Mouse (Mus musculus) 416B (cell line): ENCODE measurements around the gene Kctd13.

ENCODE experiments used
- DNase-seq: peaks from one replicate; pipeline ENCODE4 v3.0.0; 2011; ENCODE audit warnings: low read depth

The Kctd13 gene

DNA sequence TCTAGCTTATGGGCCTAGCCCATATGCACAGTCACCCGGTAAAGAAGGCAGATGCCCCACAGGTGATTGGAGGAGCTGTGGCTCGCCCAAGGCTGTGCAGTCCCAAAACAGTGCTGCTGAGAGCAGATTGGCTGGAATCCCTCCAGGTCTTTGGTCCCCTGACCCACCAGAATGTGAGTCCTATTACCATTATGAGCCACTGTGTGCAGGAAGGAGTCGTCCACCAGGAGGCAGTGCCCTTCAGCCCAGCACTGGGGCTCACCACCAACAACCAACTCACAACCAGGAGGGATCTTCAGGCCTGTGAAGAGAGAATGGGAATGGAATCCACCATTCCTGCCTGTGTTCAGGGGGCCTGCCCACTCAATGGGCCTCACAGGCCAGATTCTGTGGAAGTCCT, 17.9 kb downstream of the Kctd13 start:
- DNase-seq, result peak; percentile 54

DNA sequence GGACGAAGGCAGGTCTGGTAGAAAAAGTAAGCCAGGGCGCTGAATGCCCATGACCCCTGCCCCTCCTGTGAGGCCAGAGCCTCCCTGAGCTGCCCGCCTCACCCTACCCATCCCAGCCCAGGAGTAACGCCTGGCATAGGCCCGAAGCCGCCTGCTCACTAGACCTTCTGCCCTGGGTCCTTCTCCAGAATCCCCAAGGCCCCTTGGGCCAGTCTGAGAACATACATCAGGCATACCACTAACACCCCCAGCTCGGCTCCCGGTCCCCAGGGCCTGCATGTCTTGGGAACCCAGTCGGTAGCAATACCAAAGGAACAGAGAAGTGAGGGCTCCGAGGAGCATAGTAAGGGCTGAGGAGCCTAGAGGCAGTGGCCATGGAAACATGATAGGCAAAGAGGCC, 19.9 kb downstream of the Kctd13 start:
- no peak for DNase-seq

DNA sequence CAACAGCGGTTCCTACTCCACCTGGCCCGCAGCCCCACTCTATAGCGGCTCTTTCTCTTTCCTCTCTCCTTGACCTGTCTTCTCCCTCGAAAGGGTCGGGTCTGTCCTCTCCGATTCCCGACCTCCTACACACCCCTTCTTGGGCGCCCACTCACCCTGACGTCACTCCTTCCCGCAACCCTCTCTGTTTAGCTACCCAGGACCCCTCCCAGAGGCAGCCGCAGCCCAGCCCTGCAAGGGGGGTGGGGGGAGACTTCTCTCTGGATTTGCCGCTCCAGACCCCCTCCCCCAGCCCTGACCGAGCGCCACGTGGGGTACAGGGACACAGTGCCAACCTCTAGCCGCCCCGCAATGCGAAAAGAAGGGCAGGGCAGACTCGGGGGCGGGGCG, 20.7 kb downstream of the Kctd13 start, which contains the start of gene Asphd1:
Gene Asphd1 (minus strand): TSS at position 180 of the 390 bp plus-strand sequence.
- no peak for DNase-seq

DNA sequence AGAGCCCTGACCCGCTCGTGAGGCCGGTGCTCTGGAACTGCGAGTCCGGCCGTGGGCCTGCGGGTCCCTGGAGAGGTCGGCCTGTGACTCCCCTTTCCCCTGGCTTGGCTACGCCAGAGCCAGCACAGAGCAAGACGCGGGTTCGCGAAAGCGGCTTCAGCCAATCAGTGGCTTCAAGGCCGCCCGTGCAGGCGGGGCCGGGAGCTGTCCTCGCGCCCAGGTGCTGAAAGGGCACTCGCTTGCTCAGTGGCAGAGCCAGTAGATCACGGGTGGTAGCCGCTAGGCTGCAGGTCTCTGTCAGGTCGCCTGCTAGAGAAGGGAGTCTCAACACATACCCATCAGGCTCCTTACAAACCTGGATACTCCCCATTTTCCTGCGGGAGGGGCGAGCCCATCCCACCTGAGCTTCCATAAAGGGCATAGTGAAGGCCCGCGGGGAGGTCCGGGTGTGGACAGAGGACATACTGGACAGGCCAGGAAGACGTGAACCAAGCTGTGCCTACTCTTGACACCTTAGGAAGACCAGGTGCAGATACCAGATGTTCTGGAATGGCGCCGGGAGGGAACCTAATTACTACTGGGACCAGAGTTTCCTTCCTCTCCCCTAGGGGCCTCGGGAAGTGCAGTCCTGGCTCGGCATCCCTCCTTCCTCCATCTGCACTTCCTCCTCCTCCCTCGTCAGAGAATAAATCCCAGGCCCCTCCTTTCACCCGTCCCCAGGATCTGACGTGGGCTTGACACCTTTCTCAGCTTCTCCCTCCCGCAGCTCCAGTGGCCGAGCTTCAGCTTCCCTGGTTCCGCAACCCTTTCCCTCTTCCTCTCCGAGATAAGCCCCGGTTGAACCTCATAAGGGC, 21.3 kb downstream of the Kctd13 start, which contains the start of gene Sez6l2:
Gene Sez6l2 (plus strand): TSS at position 771 of the 854 bp plus-strand sequence.
- peak; percentile 78 for DNase-seq

DNA sequence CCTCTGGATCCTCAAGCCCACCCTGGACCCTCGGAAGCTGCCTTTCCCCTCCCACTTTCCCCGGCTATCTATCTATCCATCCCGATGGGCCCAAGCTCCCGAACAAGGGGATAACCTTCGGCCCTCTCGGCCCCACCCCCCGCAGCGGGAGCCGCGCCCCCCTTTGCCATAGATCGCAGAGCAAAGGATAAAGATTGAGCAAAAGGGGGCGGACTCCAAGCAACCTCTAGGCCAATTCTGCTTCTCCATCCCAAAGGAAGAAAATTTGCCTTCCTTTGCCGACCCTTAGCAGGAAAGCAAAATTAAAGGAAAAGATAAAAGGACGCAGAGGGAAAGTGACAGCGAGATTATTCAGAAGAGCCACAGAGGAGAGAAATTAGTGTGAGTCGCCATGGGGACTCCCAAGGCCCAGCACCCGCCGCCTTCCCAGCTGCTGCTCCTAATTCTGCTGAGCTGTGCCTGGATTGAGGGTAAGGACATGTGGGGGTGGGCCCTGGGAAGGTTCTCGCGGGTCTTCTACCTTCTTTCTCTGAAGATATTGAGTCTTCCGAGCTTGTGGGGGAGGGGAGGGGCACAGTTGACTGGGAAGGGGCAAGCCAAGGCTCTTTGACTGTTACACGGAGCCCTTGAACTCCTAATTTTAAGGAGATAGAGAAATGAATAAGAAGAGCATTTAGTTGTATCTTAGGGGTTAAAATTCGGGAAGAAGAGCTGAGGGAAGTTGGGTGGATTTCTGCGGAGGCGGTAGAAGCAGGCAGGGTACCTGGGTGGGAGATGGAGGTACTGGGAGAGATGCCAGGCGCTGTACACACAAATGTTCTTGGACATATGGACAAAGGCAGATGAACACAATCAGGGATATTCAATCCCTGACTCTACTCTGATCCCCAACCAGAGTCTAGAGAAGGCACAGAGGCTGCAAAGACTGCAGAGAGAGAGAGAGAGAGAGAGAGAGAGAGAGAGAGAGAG, 22.3 kb downstream of the Kctd13 start:
- no peak for DNase-seq

DNA sequence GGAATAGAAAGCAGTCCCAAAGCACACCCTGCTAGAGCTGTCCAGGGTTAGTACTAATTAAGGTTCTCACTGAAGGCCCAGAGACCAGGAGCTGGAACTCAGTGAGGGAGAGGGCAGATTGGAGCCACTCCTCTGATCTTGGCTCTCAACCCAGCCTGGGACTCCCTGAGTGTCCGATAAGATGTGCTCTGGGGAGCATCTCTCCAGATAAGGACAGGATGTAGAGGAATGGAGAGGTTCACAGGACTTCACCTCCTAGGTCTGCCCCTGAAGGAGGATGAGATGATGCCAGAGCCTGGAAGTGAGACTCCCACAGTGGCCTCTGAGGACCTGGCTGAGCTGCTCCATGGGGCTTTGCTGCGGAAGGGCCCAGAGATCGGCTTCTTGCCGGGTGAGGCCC, 23.1 kb downstream of the Kctd13 start:
- no peak for DNase-seq

DNA sequence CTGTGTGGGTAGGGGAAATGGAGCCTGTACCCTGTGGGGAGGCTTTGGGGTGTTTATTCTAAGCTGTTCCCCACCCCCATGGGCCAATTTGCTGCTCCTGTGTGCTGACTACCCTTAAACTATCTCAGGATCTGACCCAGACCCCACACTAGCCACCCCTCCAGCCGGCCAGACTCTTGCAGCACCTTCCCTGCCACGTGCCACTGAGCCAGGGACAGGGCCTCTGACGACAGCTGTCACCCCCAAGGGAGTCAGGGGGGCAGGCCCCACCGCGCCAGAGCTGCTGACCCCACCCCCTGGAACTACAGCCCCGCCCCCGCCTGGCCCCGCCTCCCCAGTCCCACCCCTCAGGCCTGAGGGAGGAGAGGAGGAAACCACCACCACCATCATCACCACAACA, 24.0 kb downstream of the Kctd13 start:
- no peak for DNase-seq

DNA sequence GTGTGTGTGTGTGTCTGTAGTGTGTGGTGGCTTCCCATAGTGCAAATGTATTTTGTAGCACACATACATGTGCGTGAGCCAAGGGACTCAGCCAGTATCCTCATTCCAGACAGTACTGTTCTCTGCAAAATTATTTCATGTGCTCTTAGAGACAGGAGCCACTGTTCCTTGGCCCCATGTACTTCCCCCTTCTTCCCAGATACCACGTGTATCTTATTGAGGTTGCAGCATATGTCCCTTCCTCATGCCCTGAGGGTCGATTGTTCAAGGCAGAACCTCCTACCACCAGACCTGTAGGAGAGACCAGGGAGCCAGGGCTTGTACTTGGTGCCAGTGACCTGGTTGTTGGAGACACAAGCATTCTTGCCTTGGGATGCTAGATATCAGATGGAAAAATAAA, 26.4 kb downstream of the Kctd13 start:
- no peak for DNase-seq

DNA sequence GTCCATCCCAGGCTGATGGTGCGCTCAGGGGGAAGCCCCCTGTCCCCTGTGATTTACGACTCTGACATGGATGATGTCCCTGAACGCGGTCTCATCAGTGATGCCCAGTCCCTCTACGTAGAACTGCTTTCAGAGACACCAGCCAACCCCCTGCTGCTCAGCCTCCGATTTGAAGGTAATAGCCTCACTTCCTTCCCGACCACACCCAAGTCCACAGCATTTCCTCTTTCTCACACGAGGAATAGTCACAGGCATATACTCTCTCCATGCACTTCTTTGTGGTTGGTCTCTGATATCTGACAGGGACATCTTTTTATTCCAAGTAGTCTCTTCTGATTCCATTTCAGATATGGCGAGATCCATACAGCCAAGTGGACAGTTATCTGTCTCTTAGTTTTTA, 31.1 kb downstream of the Kctd13 start:
- no peak for DNase-seq

DNA sequence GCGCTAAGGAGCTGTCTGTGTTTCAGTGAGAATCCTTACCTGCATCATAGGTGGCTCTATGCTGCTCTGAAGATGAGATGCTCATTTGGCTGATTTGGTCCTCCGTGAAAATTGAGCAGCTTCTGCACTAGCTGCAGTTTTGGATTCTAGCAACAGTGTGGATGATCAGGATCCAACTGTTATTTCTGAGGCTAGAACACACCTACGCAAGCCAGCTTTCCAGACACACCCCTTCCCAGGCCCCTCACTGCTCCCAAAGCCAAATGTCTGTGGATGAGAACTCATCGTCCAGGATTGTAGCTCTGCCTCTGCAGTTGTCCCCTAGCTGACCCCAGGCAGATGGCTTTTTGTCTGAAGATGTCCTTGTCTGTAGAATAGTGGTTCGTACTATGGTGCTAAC, 32.4 kb downstream of the Kctd13 start:
- DNase-seq, result no peak

DNA sequence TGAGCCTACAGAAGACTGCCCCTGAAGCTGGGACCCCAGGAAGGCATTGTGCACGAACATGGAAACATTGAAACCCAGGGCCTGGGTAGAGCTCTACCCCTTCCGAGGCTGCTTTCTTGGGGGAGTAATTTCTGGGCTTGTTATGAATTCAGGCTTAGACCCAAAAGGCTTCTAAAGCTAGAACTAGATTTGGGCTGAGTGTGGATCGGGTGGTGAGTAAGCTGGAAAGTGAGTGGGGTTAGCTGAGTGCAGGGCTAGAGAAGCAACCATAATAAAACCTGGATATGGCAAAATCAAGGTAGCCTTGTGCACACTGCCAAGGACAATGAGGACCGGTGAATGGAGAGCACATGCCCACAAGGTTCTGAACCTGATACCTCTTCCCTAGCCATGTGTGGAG, 33.3 kb downstream of the Kctd13 start:
- DNase-seq, result no peak

DNA sequence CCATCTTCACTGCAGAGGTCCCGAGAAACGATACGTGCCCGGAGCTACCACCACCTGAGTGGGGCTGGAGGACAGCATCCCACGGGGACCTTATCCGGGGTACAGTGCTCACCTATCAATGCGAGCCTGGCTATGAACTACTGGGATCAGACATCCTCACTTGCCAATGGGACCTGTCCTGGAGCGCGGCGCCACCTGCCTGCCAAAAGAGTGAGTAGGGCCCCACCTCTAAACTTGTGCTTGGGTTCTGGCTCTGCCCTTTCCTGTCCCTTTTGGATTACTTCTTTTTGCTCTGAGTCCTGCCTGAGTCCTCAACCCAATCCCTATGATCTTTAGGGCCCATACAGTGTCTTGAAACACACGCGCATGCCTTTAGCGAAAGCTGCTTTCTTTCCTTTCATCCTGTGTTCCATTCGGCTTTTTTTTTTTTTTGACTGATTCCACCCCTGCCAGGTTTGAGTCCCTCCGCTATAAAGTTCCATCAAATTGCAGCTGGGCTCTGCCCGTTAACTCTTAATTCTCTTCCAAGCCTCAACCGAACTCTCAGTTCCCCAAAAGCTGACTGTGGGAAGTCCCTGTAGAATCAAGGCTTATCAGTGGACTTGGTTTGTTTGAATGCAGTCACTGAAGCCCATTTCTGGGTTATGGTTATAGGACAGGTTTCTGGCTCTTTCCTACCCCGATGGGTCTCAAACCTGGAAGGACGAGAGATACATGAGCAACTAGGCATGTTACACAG, 35.0 kb downstream of the Kctd13 start:
- peak; percentile 56 for DNase-seq

DNA sequence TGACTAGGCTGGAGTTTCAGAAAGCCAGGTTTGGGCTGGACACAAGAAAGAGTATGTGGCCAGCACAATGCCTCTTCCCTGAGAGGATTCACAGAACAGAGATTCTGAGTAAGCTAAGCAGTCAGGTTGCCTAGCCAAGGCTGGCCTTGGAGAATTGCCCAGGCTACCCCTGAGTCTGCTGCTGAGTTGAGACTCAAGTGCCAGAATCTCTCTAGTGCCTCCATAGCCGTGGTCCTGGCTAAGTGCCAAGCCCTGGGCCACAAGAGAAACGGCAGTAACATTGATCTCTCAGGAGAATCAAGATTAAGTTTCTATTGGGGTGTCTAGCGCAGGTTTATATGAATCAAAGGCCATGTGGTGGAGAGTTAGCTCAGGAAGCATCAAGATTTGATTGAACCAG, 36.9 kb downstream of the Kctd13 start:
- DNase-seq, result no peak

DNA sequence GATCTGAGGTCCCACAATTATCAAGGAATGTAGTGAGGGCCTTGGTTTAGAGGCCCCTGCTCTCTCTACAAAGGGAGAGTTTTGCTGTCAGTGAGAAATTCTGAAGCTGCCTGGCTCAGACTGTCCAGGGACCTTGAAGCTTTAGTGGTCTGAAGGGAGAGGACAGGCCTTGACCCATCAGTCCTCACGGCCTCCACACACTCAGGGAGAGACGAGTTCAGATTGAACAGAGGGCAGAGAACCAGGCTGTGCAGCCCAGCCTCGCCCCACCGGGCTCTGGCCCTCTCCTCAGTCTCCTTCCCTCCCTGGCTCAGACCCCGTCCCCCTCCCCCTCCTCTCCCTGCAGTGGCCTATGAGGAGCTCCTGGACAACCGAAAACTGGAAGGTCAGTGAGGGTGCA, 38.7 kb downstream of the Kctd13 start:
- no peak for DNase-seq

DNA sequence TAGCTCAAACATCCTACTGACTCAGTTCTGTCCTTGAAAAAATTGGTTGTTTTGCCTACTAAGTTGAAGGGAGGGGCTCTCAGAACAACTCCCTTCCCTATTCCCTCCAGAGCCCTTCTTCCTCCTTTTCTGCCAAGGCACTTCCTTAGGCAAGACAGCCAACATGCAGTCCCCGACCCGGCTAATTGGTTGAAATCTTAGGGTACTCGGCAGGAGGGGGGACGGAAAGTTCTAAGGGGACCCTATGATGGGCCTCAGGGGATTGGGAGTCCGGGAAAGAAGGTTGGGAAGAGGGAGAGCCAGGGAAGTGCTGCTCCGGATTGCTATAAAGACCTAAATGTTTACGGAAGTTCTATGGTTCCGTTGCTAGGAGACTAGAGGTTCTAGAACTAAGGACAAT, 46.8 kb downstream of the Kctd13 start:
- DNase-seq, result peak; percentile 57

DNA sequence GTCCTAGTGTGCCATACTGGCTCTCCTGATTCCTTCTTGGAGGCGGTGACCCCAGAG, 47.0 kb downstream of the Kctd13 start, which contains the start of gene Cdipt:
Gene Cdipt (plus strand): TSS at position 22 of the 57 bp plus-strand sequence.
- DNase-seq, result no peak

DNA sequence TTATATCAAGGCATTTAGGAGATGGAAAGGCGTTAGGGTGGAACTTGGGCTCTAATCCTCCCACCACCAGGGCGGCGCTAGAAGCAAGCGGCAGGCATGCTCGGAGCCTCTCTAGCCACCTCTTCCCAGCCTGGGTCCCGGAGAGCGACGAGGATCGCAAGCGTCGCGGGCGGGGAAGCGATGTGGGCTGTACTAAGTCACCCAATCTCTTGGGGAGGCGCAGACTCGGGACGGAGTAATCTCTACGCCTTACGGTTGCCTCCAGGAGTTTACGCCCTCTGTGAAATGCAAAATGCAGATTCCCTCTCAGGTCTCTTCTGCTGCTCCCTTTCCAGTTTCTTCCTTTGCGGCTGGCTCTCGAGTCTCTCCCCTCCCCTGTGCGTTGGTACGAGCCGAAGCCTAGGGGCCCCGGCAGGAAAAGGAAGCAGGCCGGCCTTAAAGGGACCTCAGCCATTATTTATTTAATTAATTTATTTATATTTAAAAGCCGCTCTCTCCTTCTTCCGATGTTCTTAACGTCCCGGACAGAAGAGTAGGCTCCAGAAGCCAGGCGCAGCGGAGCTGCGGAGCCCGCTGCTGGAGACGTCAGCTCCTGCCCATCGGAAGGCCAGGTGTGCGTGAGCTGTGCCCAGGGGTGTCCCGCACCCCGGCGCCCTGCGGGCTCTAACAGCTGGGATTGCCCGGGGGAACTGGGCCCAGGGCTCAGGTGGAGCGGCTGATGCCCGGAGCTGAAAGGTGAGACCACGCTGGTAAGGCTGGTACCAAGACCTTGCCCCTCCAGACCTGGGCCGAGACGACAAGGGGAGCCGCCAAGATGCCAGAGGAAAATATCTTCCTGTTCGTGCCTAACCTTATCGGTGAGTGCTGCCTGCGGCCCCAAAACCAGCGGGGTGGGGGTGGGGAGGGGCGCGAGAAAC, 47.5 kb downstream of the Kctd13 start, which contains the start of gene Cdiptos:
Gene Cdiptos (minus strand): TSS at position 149 of the 917 bp plus-strand sequence.
- peak; percentile 98 for DNase-seq

DNA sequence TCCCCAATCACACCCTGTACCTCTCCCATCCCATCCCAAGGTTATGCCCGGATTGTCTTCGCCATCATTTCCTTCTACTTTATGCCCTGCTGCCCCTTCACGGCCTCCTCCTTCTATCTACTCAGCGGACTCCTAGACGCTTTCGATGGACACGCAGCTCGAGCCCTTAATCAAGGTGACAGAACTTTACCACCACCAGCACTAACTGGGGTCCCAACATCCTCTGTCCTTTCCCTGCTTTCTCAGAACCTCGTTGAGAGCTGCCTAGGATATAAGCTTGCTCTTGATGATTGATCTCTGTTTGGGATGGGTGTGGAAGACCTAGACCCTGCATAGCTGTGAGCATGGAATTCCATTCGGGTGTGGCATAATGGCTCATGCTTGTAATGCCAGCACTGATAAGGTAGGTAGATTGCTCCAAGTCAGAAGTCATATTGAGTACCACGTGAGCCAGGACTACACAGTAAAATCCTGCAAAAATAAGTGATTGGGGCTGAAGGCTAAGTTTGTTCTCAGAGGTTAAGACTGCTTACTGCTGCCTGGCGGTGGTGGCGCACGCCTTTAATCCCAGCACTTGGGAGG, 48.3 kb downstream of the Kctd13 start:
- peak; percentile 20 for DNase-seq

DNA sequence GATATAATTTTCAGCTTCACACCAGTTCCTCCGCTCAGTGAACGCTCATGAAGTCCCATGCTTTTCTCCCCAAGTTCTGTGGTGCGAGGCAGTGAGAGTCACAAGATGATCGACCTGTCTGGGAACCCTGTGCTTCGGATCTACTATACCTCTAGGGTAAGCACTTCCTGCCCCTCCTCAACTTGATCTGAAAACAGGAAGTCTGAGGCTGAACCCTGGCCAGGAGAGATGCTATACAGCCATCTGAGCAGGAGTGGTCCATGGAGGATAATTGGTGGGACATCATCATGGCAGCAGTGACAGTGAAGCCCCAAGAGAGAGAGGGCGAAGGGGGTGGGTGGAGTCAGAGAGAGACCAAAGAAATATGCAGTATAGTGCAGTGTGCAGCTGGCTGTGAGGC, 50.2 kb downstream of the Kctd13 start:
- no peak for DNase-seq

DNA sequence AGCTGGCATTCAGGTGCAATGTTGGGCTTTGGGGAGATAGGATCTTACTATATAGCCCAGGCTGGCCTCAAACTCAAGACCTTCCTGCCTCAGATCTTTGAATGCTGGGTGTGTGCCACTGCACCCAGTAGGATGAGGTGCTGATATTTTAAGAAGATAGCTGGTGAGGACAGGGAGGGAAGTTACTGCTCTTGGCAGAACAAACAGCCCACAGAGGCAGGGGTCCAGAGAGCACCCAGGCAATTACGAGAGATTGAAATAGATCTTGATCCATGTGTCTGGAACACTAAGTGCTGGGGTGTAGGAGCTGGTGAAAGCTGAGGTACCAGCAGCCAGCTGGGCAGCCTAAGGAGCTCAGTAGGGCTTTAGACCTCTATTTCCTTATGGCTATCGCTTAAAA, 52.9 kb downstream of the Kctd13 start:
- no peak for DNase-seq

DNA sequence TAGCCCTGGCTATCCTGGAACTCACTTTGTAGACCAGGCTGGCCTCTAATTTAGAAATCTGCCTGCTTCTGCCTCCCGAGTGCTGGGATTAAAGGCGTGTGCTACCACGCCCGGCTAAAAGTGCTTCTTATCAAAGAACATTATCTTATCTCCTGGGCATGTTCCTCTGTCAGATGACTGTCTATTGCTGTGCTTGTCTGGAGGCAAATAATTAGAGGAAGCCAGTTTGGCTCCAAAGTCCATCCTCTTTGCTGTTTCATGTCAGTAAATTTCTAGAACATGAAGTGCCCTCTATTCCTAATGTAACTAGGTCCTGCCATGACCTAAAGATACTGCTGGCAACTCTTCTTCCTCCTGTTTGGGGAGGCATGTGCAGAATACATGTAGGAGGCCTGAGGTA, 53.4 kb downstream of the Kctd13 start:
- DNase-seq, result no peak
